Mouse (Mus musculus) left cerebral cortex, adult 2 months (tissue): ENCODE measurements around the gene Arl4d. TPM values are rescaled to one million over a fixed set of nuclear protein-coding genes. Genes with fewer than 3 reads are reported as not detected.

Experiments
- DNase-seq, 2 experiments: peaks; one replicate each; pipeline ENCODE4 v3.0.0; 2021 to 2022; ENCODE audit warnings: low spot score in 2 of 2, mixed read lengths in 1 of 2; ENCODE audit errors: extremely low spot score in 1 of 2
- H3K27ac ChIP-seq: fragments of 200-600 bp; 2 replicates; pipeline ENCODE4 v1.8.1; 2022
- H3K4me3 ChIP-seq: fragments of 200-600 bp; 2 replicates; pipeline ENCODE4 v1.8.1; 2022
- CTCF ChIP-seq: fragments of 200-600 bp; IDR thresholded peaks from 2 replicates; pipeline ENCODE4 v1.8.1; 2022; ENCODE audit warnings: antibody characterized with exemption, mild to moderate bottlenecking, moderate library complexity
- intact Hi-C: fragments of 180-260 bp; cut with DNase I; formaldehyde crosslinking; loops from one replicate; pipeline ENCODE4 v1.15.1; 2025
- total RNA-seq, 2 experiments: library from RNA; stranded (reverse); gene quantifications; 2 replicates each; pipeline ENCODE4 v1.2.3; 2021

The Arl4d gene
- total RNA-seq, 2 experiments from 2014 or later, result 33.5 to 50.4 TPM

DNA sequence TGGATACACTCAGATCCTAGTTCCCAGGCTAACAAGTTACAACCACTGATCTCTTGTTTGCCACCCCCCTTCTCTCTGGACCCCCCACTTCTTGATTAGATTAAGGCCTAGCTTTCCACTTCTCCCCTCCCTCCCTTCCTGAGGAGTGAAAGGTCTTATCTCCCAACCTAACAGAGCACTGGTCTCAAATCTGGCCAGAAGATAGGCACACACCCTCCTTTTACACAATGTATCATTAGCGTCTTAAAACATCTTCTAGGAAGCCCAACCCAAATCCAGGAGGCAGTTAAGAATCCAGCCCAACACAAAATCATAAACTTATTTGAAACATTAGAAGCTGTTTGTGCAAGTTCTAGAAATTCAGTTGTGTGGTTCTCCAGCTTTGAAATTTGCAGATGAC, 5.0 kb downstream of the Arl4d start:
- intact Hi-C loops, result no loop called here

DNA sequence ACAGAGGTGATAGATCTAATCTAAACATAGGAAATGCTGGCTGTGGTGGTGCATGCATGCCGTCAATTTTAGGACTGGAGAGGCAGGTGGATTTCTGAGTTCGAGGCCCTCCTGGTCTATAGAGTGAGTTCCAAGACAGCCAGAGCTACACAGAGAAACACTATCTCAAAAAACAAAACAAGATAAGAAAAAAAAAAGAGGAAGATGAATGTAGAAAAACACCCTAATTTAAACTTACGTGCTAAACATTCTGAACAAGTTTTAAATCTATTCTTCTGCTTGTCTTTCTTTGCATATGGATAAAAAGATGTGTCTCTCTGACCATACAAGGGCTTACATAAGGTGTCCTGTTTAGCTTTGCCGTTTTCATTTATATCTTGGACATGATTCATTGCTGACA, 5.9 kb downstream of the Arl4d start:
- TF ChIP-seq CTCF, result no peak
- Histone ChIP-seq H3K27ac (no peak overlapping the region; the same call in 1 of the 2 replicates), H3K4me3 (no peak overlapping the region)
- no peak for DNase-seq
- intact Hi-C loops, result no loop called here

More for the DNA sequence above, 5.0 kb downstream of the Arl4d start:
- H3K4me3 ChIP-seq, result no peak overlapping the region
- no peak for TF ChIP-seq CTCF
- DNase-seq, result no peak
- no peak overlapping the region; the same call in none of the 2 replicates for H3K27ac ChIP-seq

DNA sequence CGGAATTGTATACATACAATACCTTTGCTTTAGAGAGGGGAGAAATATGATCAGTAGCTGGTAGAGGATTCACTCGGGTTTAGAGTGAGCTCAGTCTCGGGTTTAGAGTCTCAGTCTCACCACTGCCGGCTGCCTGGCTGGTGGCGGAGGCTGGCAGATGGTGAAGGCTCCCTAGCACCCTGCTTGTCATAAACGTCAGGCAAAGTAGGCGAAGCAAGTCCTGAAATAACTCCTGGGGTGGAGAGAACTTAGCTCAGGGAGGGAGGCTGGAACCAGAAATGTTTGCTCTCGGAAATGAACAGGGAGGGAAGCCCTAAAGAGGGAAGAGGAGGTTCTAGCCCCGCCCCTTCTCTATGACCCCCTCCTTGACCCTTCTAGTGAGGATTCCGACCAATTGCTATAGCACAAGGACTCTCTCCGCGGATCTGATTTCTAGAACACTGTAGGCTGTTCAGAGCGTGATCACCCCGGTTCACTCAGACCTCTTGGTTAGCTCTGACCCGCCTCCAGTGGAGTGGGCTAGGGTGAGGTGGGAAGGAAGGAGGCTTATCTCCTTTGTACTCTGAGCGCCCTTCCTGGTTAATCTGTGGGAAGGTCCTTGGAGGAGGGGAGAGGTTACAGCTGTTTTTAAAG, 7.8 kb downstream of the Arl4d start:
- H3K4me3 ChIP-seq, result no peak overlapping the region
- intact Hi-C loops, result loop anchor here (1.0 kb wide), 1 partner anchor 14 kb away; no protein-coding TSS in a partner anchor
- peak overlapping the region; percentile 92 for H3K27ac ChIP-seq
- no peak for TF ChIP-seq CTCF
- DNase-seq, result peak; percentile 71 to 75

DNA sequence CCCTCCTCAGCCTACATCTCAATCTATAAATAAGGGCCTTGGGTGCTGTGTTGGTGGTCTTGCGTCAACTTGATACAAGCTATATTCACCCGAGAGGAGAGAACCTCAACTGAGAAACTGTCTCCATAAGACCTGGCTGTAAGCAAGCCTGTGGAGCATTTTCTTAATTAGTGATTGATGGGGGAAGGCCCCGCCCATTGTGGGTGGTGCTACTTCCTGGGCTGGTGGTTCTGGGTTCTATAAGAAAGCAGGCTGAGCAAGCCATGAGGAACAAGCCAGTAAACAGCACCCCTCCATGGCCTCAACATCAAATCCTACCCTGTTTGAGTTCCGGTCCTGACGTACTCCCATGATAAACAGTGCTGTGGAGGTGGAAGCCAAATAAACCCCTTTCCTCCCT, 8.8 kb downstream of the Arl4d start:
- no peak for TF ChIP-seq CTCF
- DNase-seq, result no peak

DNA sequence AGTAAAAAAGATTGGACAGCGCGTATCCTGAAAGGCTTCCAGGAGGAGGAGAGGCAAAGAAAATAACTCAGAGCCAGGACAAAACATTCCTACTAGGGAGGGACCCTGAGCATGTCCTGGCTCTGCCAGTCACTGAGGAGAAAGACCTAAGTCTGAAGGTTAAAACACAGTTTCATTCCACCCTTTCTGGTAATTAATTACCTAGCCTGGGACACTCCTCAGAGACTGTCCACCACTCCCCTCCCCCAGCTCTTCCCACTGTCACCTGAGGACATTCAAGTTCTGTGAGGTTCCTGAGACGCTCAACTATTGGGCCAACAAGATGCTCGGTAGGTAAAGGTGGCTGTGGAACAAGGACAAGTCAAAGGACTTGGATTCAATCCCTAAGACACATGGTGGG, 10.0 kb downstream of the Arl4d start:
- no peak for TF ChIP-seq CTCF
- intact Hi-C loops, result no loop called here
- no peak for DNase-seq
- Histone ChIP-seq H3K27ac (no peak overlapping the region), H3K4me3 (no peak overlapping the region)

More for the DNA sequence above, 8.8 kb downstream of the Arl4d start:
- no peak overlapping the region for H3K4me3 ChIP-seq
- H3K27ac ChIP-seq, result no peak overlapping the region
- intact Hi-C loops, result no loop called here

DNA sequence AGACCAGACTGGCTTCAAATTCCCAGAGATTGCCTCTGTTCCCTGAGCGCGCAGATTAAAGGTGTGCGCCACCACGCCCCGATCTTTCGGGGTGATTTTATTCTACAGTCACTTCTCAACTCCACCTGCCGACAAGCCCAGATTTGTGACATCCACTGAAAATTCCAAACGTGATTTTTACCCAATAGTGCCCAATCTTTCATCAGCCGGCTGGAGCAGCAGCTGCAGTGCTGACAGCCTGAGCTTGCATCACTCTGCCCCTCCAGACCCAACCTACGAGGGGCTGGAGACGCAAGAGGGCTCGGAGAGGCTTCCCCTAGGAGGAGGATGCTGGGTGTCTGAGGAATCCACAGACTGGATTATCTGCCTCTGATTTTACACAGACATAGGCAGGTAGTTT, 12.3 kb downstream of the Arl4d start:
- H3K4me3 ChIP-seq, result no peak overlapping the region
- no peak overlapping the region for H3K27ac ChIP-seq
- intact Hi-C loops, result no loop called here
- TF ChIP-seq CTCF, result no peak
- no peak for DNase-seq

DNA sequence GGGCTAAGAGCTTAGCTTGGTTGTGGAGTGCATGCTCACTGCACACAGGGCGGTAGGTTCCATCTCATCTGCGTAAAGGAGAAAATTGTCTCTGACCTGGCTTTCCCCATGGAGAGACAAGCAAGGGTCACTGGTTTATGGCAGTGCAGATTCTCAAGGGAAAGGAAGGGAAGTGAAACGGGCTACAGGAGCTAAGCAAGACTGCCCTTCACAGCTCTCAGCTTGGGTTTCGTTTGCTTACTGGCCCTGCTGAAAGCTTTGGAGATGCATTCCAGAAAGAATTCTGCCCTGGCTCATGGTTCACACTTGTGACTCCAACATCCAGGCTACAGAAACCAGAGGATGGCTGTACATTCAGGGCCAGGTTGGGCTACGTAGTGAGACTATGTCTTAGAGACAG, 13.4 kb downstream of the Arl4d start:
- no peak for TF ChIP-seq CTCF
- DNase-seq, result no peak
- H3K4me3 ChIP-seq, result no peak overlapping the region
- no peak overlapping the region for H3K27ac ChIP-seq
- intact Hi-C loops, result no loop called here

DNA sequence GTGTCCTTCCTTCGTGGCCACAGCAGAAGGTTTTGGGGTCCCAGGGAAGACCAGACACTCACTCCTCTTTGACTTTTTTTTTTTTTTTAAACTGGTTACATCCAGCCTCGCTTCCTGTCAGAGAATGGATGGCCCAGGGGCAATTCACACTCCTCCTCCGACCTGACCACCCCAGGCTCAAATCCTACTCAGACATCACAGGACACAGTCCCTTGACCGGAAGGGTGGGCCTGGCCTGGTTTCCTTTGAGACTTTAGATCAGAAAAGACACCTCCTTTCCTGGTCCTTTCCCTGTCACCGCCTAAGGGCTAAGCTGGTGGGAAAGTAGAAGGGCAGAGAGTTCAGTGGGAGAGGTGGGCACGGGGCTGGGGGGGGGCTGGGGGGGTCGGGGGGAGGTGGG, 14.6 kb downstream of the Arl4d start:
- intact Hi-C loops, result no loop called here
- Histone ChIP-seq H3K4me3 (no peak overlapping the region), H3K27ac (no peak overlapping the region)
- DNase-seq, result no peak
- no peak for TF ChIP-seq CTCF

DNA sequence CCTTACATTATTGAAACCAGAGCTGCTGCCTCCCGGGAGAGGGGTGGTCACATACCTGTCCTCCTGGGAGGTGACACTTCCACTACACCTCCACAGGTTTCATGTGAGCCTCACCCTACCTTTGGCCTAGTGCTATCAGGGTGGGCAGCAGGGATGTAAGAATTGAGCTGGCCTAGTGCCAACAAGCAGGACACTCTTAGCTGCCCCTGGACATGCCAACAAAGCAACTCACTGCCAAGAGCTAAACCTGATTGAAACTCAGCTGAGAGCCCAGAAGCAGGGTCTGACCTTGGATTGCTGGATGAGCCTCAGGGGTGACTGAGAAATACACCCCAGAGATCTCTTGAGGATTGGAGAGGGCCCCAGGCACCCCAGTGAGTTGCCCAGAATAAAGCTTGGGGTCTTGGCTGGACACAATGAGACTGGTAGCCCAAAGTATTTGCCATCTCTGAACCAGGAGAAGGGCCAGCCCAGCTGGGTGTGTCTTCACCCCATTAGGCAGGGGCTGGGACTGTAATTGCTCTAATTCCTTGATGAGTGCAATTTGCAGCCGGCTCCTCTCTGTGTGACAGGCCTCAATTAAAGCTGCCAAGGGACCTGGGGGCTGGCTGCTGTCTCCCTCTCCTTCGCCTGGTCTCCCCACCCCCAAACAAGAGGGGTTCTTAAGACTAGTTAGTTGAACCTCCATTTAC, 15.4 kb downstream of the Arl4d start:
- intact Hi-C loops, result no loop called here
- Histone ChIP-seq H3K4me3 (no peak overlapping the region), H3K27ac (no peak overlapping the region)
- TF ChIP-seq CTCF, result no peak
- no peak for DNase-seq

DNA sequence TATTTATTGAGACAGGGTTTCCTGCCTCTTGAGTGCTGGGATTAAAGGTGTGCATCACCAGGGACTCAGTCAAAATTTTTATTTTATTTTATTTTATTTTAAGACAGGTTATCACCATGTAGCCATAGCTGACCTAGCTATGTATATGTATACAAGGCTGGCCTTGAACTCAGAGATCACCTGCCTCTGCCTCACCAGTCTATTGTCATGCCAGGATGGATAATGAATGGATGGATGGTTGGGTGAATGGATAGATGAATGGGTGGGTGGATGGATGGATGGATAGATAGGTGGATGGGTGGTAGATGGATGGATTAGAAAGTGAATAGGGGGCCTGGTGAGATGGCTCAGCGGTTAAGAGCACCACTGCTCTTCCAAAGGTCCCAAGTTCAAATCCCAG, 16.6 kb downstream of the Arl4d start:
- no peak for DNase-seq
- intact Hi-C loops, result no loop called here
- Histone ChIP-seq H3K27ac (no peak overlapping the region), H3K4me3 (no peak overlapping the region)
- no peak for TF ChIP-seq CTCF

DNA sequence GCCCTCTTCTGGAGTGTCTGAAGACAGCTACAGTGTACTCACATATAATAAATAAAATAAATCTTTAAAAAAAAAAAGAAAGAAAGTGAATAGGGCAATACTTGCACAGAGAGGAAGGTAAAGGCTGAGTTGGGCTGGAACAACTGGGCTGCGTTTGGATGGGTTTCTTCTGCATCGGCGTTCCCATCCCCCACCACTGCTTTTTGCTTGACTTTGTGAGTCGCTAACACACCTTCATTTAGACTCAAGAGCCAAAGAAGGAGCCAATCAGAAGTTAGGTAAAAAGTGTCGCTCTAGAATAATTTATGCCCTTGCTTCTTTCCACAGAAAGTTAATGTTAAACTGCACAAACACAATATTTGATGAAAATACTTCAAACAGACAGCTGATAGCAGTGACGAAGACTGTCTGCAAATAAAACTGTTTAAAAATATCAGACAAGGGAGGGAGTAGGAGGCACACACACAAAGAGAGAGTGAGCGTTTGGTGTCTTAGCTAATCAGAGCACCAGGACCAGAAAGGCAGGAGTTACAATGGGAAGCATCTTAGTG, 17.1 kb downstream of the Arl4d start:
- intact Hi-C loops, result no loop called here
- Histone ChIP-seq H3K4me3 (no peak overlapping the region), H3K27ac (no peak overlapping the region)
- no peak for TF ChIP-seq CTCF
- DNase-seq, result no peak
